Mouse (Mus musculus) lung, embryonic 15.5 days (tissue): ENCODE measurements around the gene Olfr1396. TPM values are rescaled to one million over a fixed set of nuclear protein-coding genes. Genes with fewer than 3 reads are reported as not detected.
"Not testable (repeated sequence)": the region's sequence is repeated elsewhere in the genome, so short reads cannot be mapped to it uniquely, and the experiment has no call there.

Experiments
- ATAC-seq: fragments of 200-750 bp; cut with Nextera tagmentation; 2 replicates; pipeline ENCODE4 v1.8.0; 2017; ENCODE audit warnings: moderate number of reproducible peaks, borderline replicate concordance; ENCODE audit not compliant: low FRiP score, low TSS enrichment; ENCODE audit errors: extremely low read depth
- H3K27ac ChIP-seq: fragments of 300-500 bp; sonication (generic); 2 replicates; pipeline ENCODE4 v1.5.1; 2015; ENCODE audit warnings: moderate library complexity, mild to moderate bottlenecking, inconsistent platforms
- H3K27me3 ChIP-seq: fragments of 300-500 bp; sonication (generic); 2 replicates; pipeline ENCODE4 v1.6.1; 2015; ENCODE audit warnings: inconsistent platforms
- H3K36me3 ChIP-seq: fragments of 300-500 bp; sonication (generic); 2 replicates; pipeline ENCODE4 v1.6.1; 2015; ENCODE audit warnings: inconsistent platforms
- H3K4me1 ChIP-seq: fragments of 300-500 bp; sonication (generic); 2 replicates; pipeline ENCODE4 v1.6.1; 2015; ENCODE audit warnings: inconsistent platforms
- H3K4me2 ChIP-seq: fragments of 300-500 bp; sonication (generic); 2 replicates; pipeline ENCODE4 v1.6.1; 2015; ENCODE audit warnings: inconsistent platforms, mild to moderate bottlenecking, moderate library complexity
- H3K4me3 ChIP-seq: fragments of 300-500 bp; sonication (generic); 2 replicates; pipeline ENCODE4 v1.5.1; 2015; ENCODE audit warnings: mild to moderate bottlenecking, inconsistent platforms
- H3K9ac ChIP-seq: fragments of 300-500 bp; sonication (generic); 2 replicates; pipeline ENCODE4 v1.6.1; 2015; ENCODE audit warnings: inconsistent platforms
- H3K9me3 ChIP-seq: fragments of 300-500 bp; sonication (generic); 2 replicates; pipeline ENCODE4 v1.6.1; 2016; ENCODE audit warnings: inconsistent platforms
- WGBS: fragments of 180-500 bp; shearing (Covaris S2); methylation state at CpG from one replicate; pipeline ENCODE4 v1.1.7; 2015; 5-methylcytosine and 5-hydroxymethylcytosine counted together
- polyA plus RNA-seq: library from polyadenylated mRNA; unstranded; fragments of >200 nt; fragmentation: Nextera tagmentation; extraction: Ambion mirVana; gene quantifications from 2 replicates; pipeline ENCODE4 v1.2.1, GENCODE M21; 2015

Olfr1396 gene
- polyA plus RNA-seq, 1 experiment from 2014 or later = not detected

- not testable (repeated sequence) for H3K9ac ChIP-seq, H3K36me3 ChIP-seq, H3K4me3 ChIP-seq, H3K4me1 ChIP-seq, H3K9me3 ChIP-seq, H3K27me3 ChIP-seq, ATAC-seq, H3K4me2 ChIP-seq
- 44% methylated on average over 6 of the region's 6 CpGs for WGBS
- H3K27ac ChIP-seq = peak within 1 kb of the TSS; percentile 47
Measured at GRCm38 (mm10) chr11:49076001-49076757, 38.5 kb downstream of the Olfr1396 start, which contains the start of gene Ifi47. Gene Ifi47, plus strand, starts transcription at chr11:49076587.

- no peaks in the 10 kb centered on the region for H3K4me1 ChIP-seq
- H3K4me2 ChIP-seq = no peak overlapping the region
- ATAC-seq = no peak
- WGBS = 81% methylated on average over 1 of the region's 1 CpGs
- no peak overlapping the region for H3K9ac ChIP-seq
- no peak overlapping the region for H3K27ac ChIP-seq
- H3K36me3 ChIP-seq = no peaks in the 10 kb centered on the region
- no peaks in the 10 kb centered on the region for H3K9me3 ChIP-seq
- H3K27me3 ChIP-seq = no peaks in the 10 kb centered on the region
- no peak overlapping the region for H3K4me3 ChIP-seq
Measured at GRCm38 (mm10) chr11:49068358-49068757, 46.3 kb downstream of the Olfr1396 start.

- 66% methylated on average over 5 of the region's 5 CpGs for WGBS
- H3K4me2 ChIP-seq, H3K36me3 ChIP-seq, H3K4me3 ChIP-seq, H3K9me3 ChIP-seq, ATAC-seq, H3K27ac ChIP-seq, H3K9ac ChIP-seq, H3K4me1 ChIP-seq, H3K27me3 ChIP-seq: not testable (repeated sequence)
Measured at GRCm38 (mm10) chr11:49063713-49064469, 50.8 kb downstream of the Olfr1396 start, which contains the start of gene Tgtp2. Gene Tgtp2, minus strand, starts transcription at chr11:49064206.

GRCm38 (mm10) chr11:49061865-49062264 lies 52.8 kb downstream of the Olfr1396 start:
- not testable (repeated sequence) for H3K4me3 ChIP-seq, H3K27ac ChIP-seq, ATAC-seq, H3K4me1 ChIP-seq, H3K27me3 ChIP-seq, H3K36me3 ChIP-seq, H3K9me3 ChIP-seq, H3K4me2 ChIP-seq, H3K9ac ChIP-seq
- 42% methylated on average over 2 of the region's 2 CpGs for WGBS

GRCm38 (mm10) chr11:49060061-49060460 lies 54.6 kb downstream of the Olfr1396 start:
- H3K27ac ChIP-seq, H3K36me3 ChIP-seq, H3K4me3 ChIP-seq, H3K27me3 ChIP-seq, H3K9ac ChIP-seq, H3K4me1 ChIP-seq, ATAC-seq, H3K9me3 ChIP-seq, H3K4me2 ChIP-seq: not testable (repeated sequence)
- WGBS = 52% methylated on average over 2 of the region's 3 CpGs

Other genes with a start within 250 kb of the Olfr1396 start
- 9.6 and 11.8 TPM in 2 replicates for gene Irgm1, start 243.2 kb downstream of the Olfr1396 start, polyA plus RNA-seq
- 0.25 and 0.30 TPM in 2 replicates for gene Gm5431, start 212.7 kb downstream of the Olfr1396 start, polyA plus RNA-seq
- 2.3 and 2.8 TPM in 2 replicates for gene Psme2b, start 168.7 kb downstream of the Olfr1396 start, polyA plus RNA-seq
- gene Olfr56, start 136.0 kb downstream of the Olfr1396 start, polyA plus RNA-seq = 0.05 TPM in 1 of 2 replicates, not detected in the other
- gene 9930111J21Rik1, start 135.5 kb downstream of the Olfr1396 start, polyA plus RNA-seq = 0.45 and 0.69 TPM in 2 replicates
- gene Gm12185, start 122.6 kb downstream of the Olfr1396 start, polyA plus RNA-seq = 0.05 TPM in 1 of 2 replicates, not detected in the other
- 0.52 and 2.0 TPM in 2 replicates for gene Tgtp1, start 120.7 kb downstream of the Olfr1396 start, polyA plus RNA-seq
- 0.55 and 1.1 TPM in 2 replicates for gene 9930111J21Rik2, start 63.6 kb downstream of the Olfr1396 start, polyA plus RNA-seq
- gene Tgtp2, start 50.7 kb downstream of the Olfr1396 start, polyA plus RNA-seq = 0.72 and 1.3 TPM in 2 replicates
- gene Ifi47, start 38.3 kb downstream of the Olfr1396 start, polyA plus RNA-seq = 2.6 and 3.1 TPM in 2 replicates
- gene Olfr1395, start 27.4 kb upstream of the Olfr1396 start, polyA plus RNA-seq = not detected in 2 replicates
- gene Olfr1394, start 39.5 kb upstream of the Olfr1396 start, polyA plus RNA-seq = not detected in 2 replicates
- gene Btnl9, start 72.3 kb upstream of the Olfr1396 start, polyA plus RNA-seq = 0.48 and 1.1 TPM in 2 replicates
- gene Zfp62, start 88.4 kb upstream of the Olfr1396 start, polyA plus RNA-seq = 37.6 and 40.3 TPM in 2 replicates
- 65.0 and 69.6 TPM in 2 replicates for gene Mgat1, start 129.3 kb upstream of the Olfr1396 start, polyA plus RNA-seq
- not detected in 2 replicates for gene Olfr1393, start 163.4 kb upstream of the Olfr1396 start, polyA plus RNA-seq
- gene Olfr1392, start 170.4 kb upstream of the Olfr1396 start, polyA plus RNA-seq = not detected in 2 replicates
- not detected in 2 replicates for gene Olfr10, start 189.9 kb upstream of the Olfr1396 start, polyA plus RNA-seq
- gene Olfr1391, start 207.9 kb upstream of the Olfr1396 start, polyA plus RNA-seq = not detected in 2 replicates
- not detected in 2 replicates for gene Olfr1390, start 220.3 kb upstream of the Olfr1396 start, polyA plus RNA-seq